Comparison of ENCODE assay signal across 24 mouse cellular contexts in genomic region chr11:117777111-117777510, GRCm38 (mm10). TPM values are rescaled to one million over a fixed set of nuclear protein-coding genes. Genes with fewer than 3 reads are reported as not detected.
DNase-seq lines count a peak whose midpoint lies in the region; ATAC-seq and TF ChIP-seq lines count a peak whose summit lies in the region.
"Had no signal": no experiment of that assay in that cellular context is flagged by ENCODE, and none has a peak within 500 bp of the region (broad histone marks: within the 10 kb centered on the region; RNA-seq: fewer than 3 reads in every experiment).

No protein-coding gene starts in this region.

- no peak overlapping the region for H3K9ac ChIP-seq in midbrain, embryonic 15.5 days
- H3K9ac ChIP-seq: forebrain, embryonic 15.5 days; heart, embryonic 15.5 days; intestine, embryonic 15.5 days; midbrain, embryonic 13.5 days; stomach, embryonic 15.5 days had no signal

- peaks cover 44% of the 10 kb centered on the region for H3K36me3 ChIP-seq in spleen, adult 2 months (ENCODE audit: control insufficient read depth, insufficient read depth, low read length)
- H3K36me3 ChIP-seq in splenic B cell, adult 2 months (ENCODE audit: control insufficient read depth, insufficient read depth, low read length, poor library complexity, severe bottlenecking): peaks cover 12% of the 10 kb centered on the region
- H3K36me3 ChIP-seq in midbrain, embryonic 15.5 days (replicated peaks): no peaks in the 10 kb centered on the region
- peaks cover 15% of the 10 kb centered on the region; the same call in 1 of the 2 replicates for H3K36me3 ChIP-seq in forebrain, embryonic 10.5 days (replicated peaks)
- H3K36me3 ChIP-seq: forebrain, embryonic 15.5 days; intestine, embryonic 15.5 days; midbrain, embryonic 13.5 days had no signal

- 45% methylated on average over 5 of the region's 5 CpGs for WGBS in spleen, adult 2 months
- WGBS in midbrain, embryonic 15.5 days: 80% methylated on average over 5 of the region's 5 CpGs
- WGBS in forebrain, embryonic 10.5 days: 88% methylated on average over 5 of the region's 5 CpGs

- no peak overlapping the region for H3K4me3 ChIP-seq in spleen, adult 2 months (ENCODE audit: extremely low read depth, insufficient read depth, insufficient read length)
- no peak overlapping the region for H3K4me3 ChIP-seq in midbrain, embryonic 15.5 days
- H3K4me3 ChIP-seq in forebrain, embryonic 10.5 days: no peak overlapping the region
- H3K4me3 ChIP-seq: forebrain, embryonic 15.5 days; heart, embryonic 15.5 days; intestine, embryonic 15.5 days; left cerebral cortex, adult 2 months; midbrain, embryonic 13.5 days; myocyte; stomach, embryonic 15.5 days had no signal

- DNase-seq in spleen, adult 2 months (ENCODE audit: low read depth in 1 of 2, low spot score in 2 of 2): no peak
- no peak for DNase-seq in spleen, adult 12 weeks (ENCODE audit: low spot score)
- DNase-seq in CD8-positive naive resting alpha-beta T cell, adult 2 months (ENCODE audit: low read depth in 2 of 2, low spot score in 2 of 2): peak; percentile 49 to 57
- DNase-seq in induced T-regulatory cell, adult 2 months (ENCODE audit: low read depth): peak; percentile 85
- peak; percentile 40 for DNase-seq in splenic B cell, adult 2 months (ENCODE audit: low read depth, low spot score)
- no peak for DNase-seq in Muller cell, postnatal 12 days (ENCODE audit: inconsistent ontology term)
- no peak for DNase-seq in forebrain, embryonic 10.5 days (ENCODE audit: extremely low spot score, low spot score)
- DNase-seq: cerebellum, adult 9-10 months; embryo, embryonic 11 days; heart, adult 18-20 months; kidney, postnatal 10 days; lung, adult 2 months had no signal

- H3K27ac ChIP-seq in spleen, adult 2 months (ENCODE audit: insufficient read depth, low read length): peak overlapping the region; percentile 82
- H3K27ac ChIP-seq in midbrain, embryonic 15.5 days: no peak overlapping the region
- no peak overlapping the region for H3K27ac ChIP-seq in forebrain, embryonic 10.5 days
- H3K27ac ChIP-seq: forebrain, embryonic 15.5 days; heart, embryonic 15.5 days; intestine, embryonic 15.5 days; left cerebral cortex, adult 2 months; macrophage; midbrain, embryonic 13.5 days; stomach, embryonic 15.5 days had no signal

- H3K9me3 ChIP-seq in midbrain, embryonic 15.5 days: no peaks in the 10 kb centered on the region
- H3K9me3 ChIP-seq in forebrain, embryonic 10.5 days: no peaks in the 10 kb centered on the region
- H3K9me3 ChIP-seq: forebrain, embryonic 15.5 days; heart, embryonic 15.5 days; intestine, embryonic 15.5 days; midbrain, embryonic 13.5 days; stomach, embryonic 15.5 days had no signal

- no peak for ATAC-seq in midbrain, embryonic 15.5 days (replicated peaks)
- ATAC-seq: forebrain, embryonic 15.5 days; intestine, embryonic 15.5 days; midbrain, embryonic 13.5 days; Patski had no signal

- peaks cover 18% of the 10 kb centered on the region; the same call in 1 of the 2 replicates for H3K4me1 ChIP-seq in spleen, adult 2 months (ENCODE audit: control insufficient read depth, insufficient read depth, insufficient read length)
- peaks cover 24% of the 10 kb centered on the region; the same call in 1 of the 2 replicates for H3K4me1 ChIP-seq in midbrain, embryonic 15.5 days
- H3K4me1 ChIP-seq in forebrain, embryonic 10.5 days: peaks cover 48% of the 10 kb centered on the region

- H3K27me3 ChIP-seq in spleen, adult 2 months (ENCODE audit: control insufficient read depth, insufficient read depth, low read length): no peaks in the 10 kb centered on the region
- H3K27me3 ChIP-seq in splenic B cell, adult 2 months (ENCODE audit: control insufficient read depth, insufficient read depth, low read length, poor library complexity, severe bottlenecking): no peaks in the 10 kb centered on the region
- H3K27me3 ChIP-seq in midbrain, embryonic 15.5 days (replicated peaks): peaks cover 27% of the 10 kb centered on the region
- H3K27me3 ChIP-seq in forebrain, embryonic 10.5 days (ENCODE audit: poor library complexity, severe bottlenecking): peaks cover 43% of the 10 kb centered on the region
- H3K27me3 ChIP-seq: heart, embryonic 15.5 days; intestine, embryonic 15.5 days; Patski; stomach, embryonic 15.5 days had no signal

- TF ChIP-seq POLR2A in spleen, adult 2 months (IDR thresholded peaks at IDR 0.05; ENCODE audit: low read depth, low read length): no peak

- H3K4me2 ChIP-seq in midbrain, embryonic 15.5 days: no peak overlapping the region
- H3K4me2 ChIP-seq: forebrain, embryonic 15.5 days; heart, embryonic 15.5 days; intestine, embryonic 15.5 days; midbrain, embryonic 13.5 days; stomach, embryonic 15.5 days had no signal

- no peak for TF ChIP-seq CTCF in spleen, adult 2 months (IDR thresholded peaks at IDR 0.05; ENCODE audit: extremely low read depth, insufficient read depth, insufficient read length, insufficient replicate concordance)

RNA-seq across cellular contexts. Expression of gene Tmc8, which starts 4.8 kb away (rescaled TPM):
- polyA plus RNA-seq in spleen, adult 2 months (2012; rRNA removed): 90.1 and 127 TPM in 2 replicates
- 1.00 and 1.5 TPM in 2 replicates for polyA plus RNA-seq in midbrain, embryonic 15.5 days (2015; fragmentation: Nextera tagmentation; extraction: Ambion mirVana)
- polyA plus RNA-seq in forebrain, embryonic 10.5 days (2016; fragmentation: Nextera tagmentation; extraction: Ambion mirVana): 1.4 and 1.5 TPM in 2 replicates

RNA-seq across cellular contexts. Expression of gene Tmc6, which starts 4.9 kb away (rescaled TPM):
- 119 and 136 TPM in 2 replicates for polyA plus RNA-seq in spleen, adult 2 months (2012; rRNA removed)
- polyA plus RNA-seq in midbrain, embryonic 15.5 days (2015; fragmentation: Nextera tagmentation; extraction: Ambion mirVana): 4.2 and 5.7 TPM in 2 replicates
- 11.0 and 12.2 TPM in 2 replicates for polyA plus RNA-seq in forebrain, embryonic 10.5 days (2016; fragmentation: Nextera tagmentation; extraction: Ambion mirVana)

RNA-seq across cellular contexts. Expression of gene 6030468B19Rik, which starts 20.3 kb away (rescaled TPM):
- polyA plus RNA-seq in spleen, adult 2 months (2012; rRNA removed): 7.6 and 7.9 TPM in 2 replicates
- polyA plus RNA-seq in midbrain, embryonic 15.5 days (2015; fragmentation: Nextera tagmentation; extraction: Ambion mirVana): not detected in 2 replicates
- polyA plus RNA-seq in forebrain, embryonic 10.5 days (2016; fragmentation: Nextera tagmentation; extraction: Ambion mirVana): 1.8 and 3.2 TPM in 2 replicates
- polyA plus RNA-seq: forebrain, embryonic 15.5 days; hindbrain, embryonic 11.5 days; macrophage; midbrain, embryonic 13.5 days; myocyte; Patski; urinary bladder, adult 2 months had no signal

RNA-seq across cellular contexts. Expression of gene Gm20708, which starts 32.4 kb away (rescaled TPM):
- 0.25 TPM in 1 of 2 replicates, not detected in the other for polyA plus RNA-seq in spleen, adult 2 months (2012; rRNA removed)
- 0.98 and 1.4 TPM in 2 replicates for polyA plus RNA-seq in midbrain, embryonic 15.5 days (2015; fragmentation: Nextera tagmentation; extraction: Ambion mirVana)
- polyA plus RNA-seq in forebrain, embryonic 10.5 days (2016; fragmentation: Nextera tagmentation; extraction: Ambion mirVana): 0.17 and 0.58 TPM in 2 replicates
- polyA plus RNA-seq: lung, adult 2 months; urinary bladder, adult 2 months had no signal

RNA-seq across cellular contexts. Expression of gene Syngr2, which starts 32.4 kb away (rescaled TPM):
- polyA plus RNA-seq in spleen, adult 2 months (2012; rRNA removed): 188 and 245 TPM in 2 replicates
- polyA plus RNA-seq in midbrain, embryonic 15.5 days (2015; fragmentation: Nextera tagmentation; extraction: Ambion mirVana): 15.8 and 18.4 TPM in 2 replicates
- 36.9 and 38.0 TPM in 2 replicates for polyA plus RNA-seq in forebrain, embryonic 10.5 days (2016; fragmentation: Nextera tagmentation; extraction: Ambion mirVana)

Comparison
In these comparisons a context has a peak if more than half of its experiments do, and no peak if none do; other contexts are left out.
1. DNase-seq: peak in CD8-positive naive resting alpha-beta T cell, adult 2 months (2 of 2), induced T-regulatory cell, adult 2 months (single experiment) and splenic B cell, adult 2 months (single experiment); none in spleen, adult 2 months (0 of 2), spleen, adult 12 weeks (single experiment), Muller cell, postnatal 12 days (single experiment) and forebrain, embryonic 10.5 days (single experiment).
2. RNA of gene Tmc8, which starts 4.8 kb away (polyA plus RNA-seq): 90.1 to 127 TPM in spleen, adult 2 months; 1.00 to 1.5 TPM in midbrain, embryonic 15.5 days and 1.4 to 1.5 TPM in forebrain, embryonic 10.5 days; every median in the first group is over 10 times any median in the second.